Comparison of ENCODE assay signal across 34 mouse cellular contexts in the genomic region with DNA sequence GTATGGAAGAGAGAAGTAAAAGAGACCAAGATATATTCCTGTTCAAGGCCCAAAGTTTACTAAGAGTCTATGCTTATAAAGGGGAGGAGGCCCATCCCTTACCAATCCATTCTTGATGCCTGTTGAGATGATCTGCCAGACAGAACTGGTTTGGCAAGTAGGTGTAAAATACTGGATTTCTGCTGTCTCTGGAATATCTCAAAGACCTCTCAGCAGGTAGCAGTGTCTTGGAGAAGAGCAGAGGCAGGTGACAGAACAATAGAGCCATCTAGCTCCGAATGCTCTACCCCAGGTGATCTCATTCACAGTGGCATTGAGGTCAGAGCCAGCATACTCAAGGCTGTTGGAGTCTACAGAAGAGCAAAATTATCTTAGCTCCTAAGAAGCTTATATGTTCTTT.
"Had no signal": no experiment of that assay in that cellular context is flagged by ENCODE, and none has a peak within 500 bp of the region (broad histone marks: within the 10 kb centered on the region; RNA-seq: fewer than 3 reads in every experiment).

No protein-coding gene starts in this region.

- H3K9ac ChIP-seq: heart, embryonic 12.5 days; heart, embryonic 13.5 days; heart, embryonic 15.5 days; hindbrain, embryonic 12.5 days; hindbrain, embryonic 13.5 days; hindbrain, embryonic 14.5 days; hindbrain, embryonic 15.5 days; intestine, embryonic 15.5 days; kidney, embryonic 15.5 days had no signal

- H3K9me3 ChIP-seq: heart, embryonic 12.5 days; heart, embryonic 13.5 days; heart, embryonic 15.5 days; hindbrain, embryonic 10.5 days; hindbrain, embryonic 12.5 days; hindbrain, embryonic 13.5 days; hindbrain, embryonic 15.5 days; intestine, embryonic 15.5 days; kidney, embryonic 15.5 days had no signal

- H3K4me1 ChIP-seq: heart, embryonic 12.5 days; heart, embryonic 13.5 days; heart, embryonic 15.5 days; hindbrain, embryonic 10.5 days; hindbrain, embryonic 12.5 days; hindbrain, embryonic 13.5 days; hindbrain, embryonic 15.5 days; intestine, embryonic 15.5 days; kidney, embryonic 15.5 days had no signal

- H3K36me3 ChIP-seq: heart, embryonic 12.5 days; heart, embryonic 13.5 days; heart, embryonic 15.5 days; hindbrain, embryonic 10.5 days; hindbrain, embryonic 12.5 days; hindbrain, embryonic 13.5 days; hindbrain, embryonic 15.5 days; intestine, embryonic 15.5 days; kidney, embryonic 15.5 days had no signal

- H3K4me3 ChIP-seq: heart, embryonic 12.5 days; heart, embryonic 13.5 days; heart, embryonic 15.5 days; hindbrain, embryonic 10.5 days; hindbrain, embryonic 12.5 days; hindbrain, embryonic 13.5 days; hindbrain, embryonic 15.5 days; intestine, embryonic 15.5 days; kidney, embryonic 15.5 days; layer of hippocampus, adult 2 months; left cerebral cortex, adult 2 months had no signal

- DNase-seq: heart, postnatal 10 days; heart, postnatal 14 days; heart, postnatal 36 days; heart, postnatal 4 days; kidney, adult 11 months; kidney, adult 18-20 months; kidney, adult 2 months; kidney, adult 8-10 months; kidney, adult 9 months; kidney, postnatal 10 days; kidney, postnatal 14 days; kidney, postnatal 25 days; kidney, postnatal 36 days; kidney, postnatal 4 days; layer of hippocampus, adult 9-11 months; layer of hippocampus, postnatal 36 days had no signal

- H3K27ac ChIP-seq: heart, embryonic 13.5 days; heart, embryonic 15.5 days; hindbrain, embryonic 10.5 days; hindbrain, embryonic 12.5 days; hindbrain, embryonic 13.5 days; hindbrain, embryonic 14.5 days; hindbrain, embryonic 15.5 days; hindbrain, postnatal 0 days; intestine, embryonic 15.5 days; kidney, embryonic 15.5 days; kidney, postnatal 0 days; layer of hippocampus, adult 2 months; left cerebral cortex, adult 2 months had no signal

- ATAC-seq: hindbrain, embryonic 16.5 days; hindbrain, postnatal 0 days; inflammation-experienced regulatory T-cells, adult 6 months; intestine, embryonic 15.5 days; intestine, embryonic 16.5 days; intestine, postnatal 0 days had no signal
